Mouse (Mus musculus) cortical plate, adult 2 months (tissue): ENCODE data around the gene Kpna7. TPM values are rescaled to one million over a fixed set of nuclear protein-coding genes. Genes with fewer than 3 reads are reported as not detected.

ENCODE experiments used
- H3K27ac ChIP-seq: fragments of 200-500 bp; 2 replicates; pipeline ENCODE4 v1.5.1; 2012; ENCODE audit warnings: low read length, control low read depth, inconsistent platforms; ENCODE audit not compliant: insufficient read depth
- H3K4me1 ChIP-seq: fragments of 200-500 bp; 2 replicates; pipeline ENCODE4 v1.6.1; 2011; ENCODE audit warnings: low read length; ENCODE audit not compliant: control insufficient read depth, insufficient read depth
- H3K4me3 ChIP-seq: fragments of 200-500 bp; 2 replicates; pipeline ENCODE4 v1.5.1; 2011; ENCODE audit warnings: mild to moderate bottlenecking, low read length, control low read depth; ENCODE audit not compliant: insufficient read depth
- CTCF ChIP-seq: fragments of 200-500 bp; IDR thresholded peaks from 2 replicates; pipeline ENCODE4 v1.5.1; 2011; ENCODE audit warnings: mild to moderate bottlenecking, control low read depth, low read length; ENCODE audit not compliant: insufficient read depth; ENCODE audit errors: extremely low read depth
- POLR2A ChIP-seq: fragments of 200-500 bp; IDR thresholded peaks from 2 replicates; pipeline ENCODE4 v1.6.1; 2011; ENCODE audit warnings: mild to moderate bottlenecking, low read length, control low read depth; ENCODE audit not compliant: insufficient read depth; ENCODE audit errors: extremely low read depth
- polyA plus RNA-seq: library from polyadenylated mRNA; depleted of rRNA; stranded (reverse); fragments of >200 nt; gene quantifications from 2 replicates; pipeline ENCODE4 v1.2.3, GENCODE M21; 2012

The Kpna7 gene
- polyA plus RNA-seq, 1 experiment, result not detected

- Histone ChIP-seq H3K27ac (no peak overlapping the region), H3K4me1 (no peaks in the 10 kb centered on the region), H3K4me3 (no peak overlapping the region)
- no peak for TF ChIP-seq POLR2A
- TF ChIP-seq CTCF, result 0 out of 2 replicates have a peak, but pooled peaks have one; percentile 21
These were observed 85.3 kb downstream of the Kpna7 start for GRCm38 (mm10) chr5:144998491-144998890.

GRCm38 (mm10) chr5:144990481-144990880 lies 93.3 kb downstream of the Kpna7 start:
- Histone ChIP-seq H3K27ac (no peak overlapping the region), H3K4me1 (no peaks in the 10 kb centered on the region), H3K4me3 (no peak overlapping the region)
- TF ChIP-seq POLR2A (no peak), CTCF (no peak)

GRCm38 (mm10) chr5:144990051-144990450 lies 93.8 kb downstream of the Kpna7 start:
- Histone ChIP-seq H3K4me1 (no peaks in the 10 kb centered on the region), H3K27ac (no peak overlapping the region), H3K4me3 (no peak overlapping the region)
- no peak for TF ChIP-seq POLR2A
- no peak for TF ChIP-seq CTCF

- Histone ChIP-seq H3K27ac (no peak overlapping the region), H3K4me3 (no peak overlapping the region), H3K4me1 (no peaks in the 10 kb centered on the region)
- TF ChIP-seq POLR2A (no peak), CTCF (no peak)
These were observed 94.8 kb downstream of the Kpna7 start for GRCm38 (mm10) chr5:144989061-144989405.

GRCm38 (mm10) chr5:144988340-144989060 lies 95.3 kb downstream of the Kpna7 start:
- Histone ChIP-seq H3K27ac (no peak overlapping the region), H3K4me1 (no peaks in the 10 kb centered on the region)
- TF ChIP-seq CTCF (peak; percentile 91), POLR2A (no peak)

GRCm38 (mm10) chr5:144987561-144987960 lies 96.3 kb downstream of the Kpna7 start:
- Histone ChIP-seq H3K4me3 (no peak overlapping the region), H3K4me1 (no peaks in the 10 kb centered on the region), H3K27ac (no peak overlapping the region)
- TF ChIP-seq POLR2A (no peak), CTCF (no peak)

More at GRCm38 (mm10) chr5:144988340-144989060, 95.3 kb downstream of the Kpna7 start:
- H3K4me3 ChIP-seq, result no peak overlapping the region

GRCm38 (mm10) chr5:144984839-144985238 lies 99.0 kb downstream of the Kpna7 start:
- TF ChIP-seq CTCF (no peak), POLR2A (no peak)
- no peak overlapping the region for H3K27ac ChIP-seq
- no peak overlapping the region for H3K4me3 ChIP-seq
- H3K4me1 ChIP-seq, result no peaks in the 10 kb centered on the region

GRCm38 (mm10) chr5:144983227-144983626 lies 100.6 kb downstream of the Kpna7 start:
- no peak overlapping the region for H3K4me3 ChIP-seq
- H3K4me1 ChIP-seq, result no peaks in the 10 kb centered on the region
- TF ChIP-seq POLR2A (no peak), CTCF (no peak)
- H3K27ac ChIP-seq, result no peak overlapping the region

- TF ChIP-seq POLR2A (no peak), CTCF (no peak)
- Histone ChIP-seq H3K4me3 (no peak overlapping the region), H3K4me1 (no peaks in the 10 kb centered on the region), H3K27ac (no peak overlapping the region)
These were observed 104.7 kb downstream of the Kpna7 start for GRCm38 (mm10) chr5:144979110-144979509.

GRCm38 (mm10) chr5:144978533-144979107 lies 105.2 kb downstream of the Kpna7 start:
- TF ChIP-seq CTCF, result no peak
- TF ChIP-seq POLR2A, result no peak
- no peak overlapping the region for H3K4me3 ChIP-seq
- H3K4me1 ChIP-seq, result no peaks in the 10 kb centered on the region
- no peak overlapping the region for H3K27ac ChIP-seq
